Mouse (Mus musculus): Measurements from ENCODE around the gene Atxn7l3.
"Not testable (repeated sequence)": the region's sequence is repeated elsewhere in the genome, so short reads cannot be mapped to it uniquely, and the experiment has no call there.

The Atxn7l3 gene

DNA sequence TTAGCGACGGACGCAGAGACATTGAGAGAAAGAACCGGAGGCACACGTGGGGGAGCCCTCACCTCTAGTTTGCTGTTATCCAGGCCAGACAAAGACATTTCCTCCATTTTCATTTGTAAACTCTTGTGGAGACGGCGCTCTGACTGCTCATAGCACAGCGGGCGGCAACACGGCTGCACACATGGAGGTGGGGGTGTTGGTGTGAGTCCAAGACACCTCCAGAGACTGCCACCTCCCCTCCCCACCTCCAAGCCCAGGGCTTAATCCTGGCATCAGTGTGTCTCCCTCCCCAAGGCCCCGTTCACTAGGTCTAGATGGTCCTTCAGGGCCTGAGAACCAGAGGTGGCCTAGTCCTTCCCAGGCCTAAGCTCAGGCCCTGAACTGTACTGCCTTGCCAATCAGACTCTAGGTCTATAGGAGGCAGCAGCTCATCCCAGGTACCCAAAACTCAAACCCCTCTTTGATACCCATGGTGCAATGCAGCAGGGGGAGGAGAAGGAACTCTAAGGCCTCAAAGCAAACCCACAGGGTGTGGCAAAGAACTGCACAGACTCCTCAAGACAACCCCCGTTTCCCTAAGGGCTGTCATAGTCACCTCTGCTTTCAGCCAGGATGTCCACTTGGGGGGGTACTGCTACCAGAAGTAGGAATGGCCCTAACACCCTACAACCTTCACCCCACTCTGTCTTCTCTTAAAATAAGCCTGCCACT is 1.4 kb downstream of the Atxn7l3 start:
- peak; percentile 48 for DNase-seq

- no peak for DNase-seq
Observed at GRCm38 (mm10) chr11:102294416-102294815, 2.0 kb downstream of the Atxn7l3 start.

DNA sequence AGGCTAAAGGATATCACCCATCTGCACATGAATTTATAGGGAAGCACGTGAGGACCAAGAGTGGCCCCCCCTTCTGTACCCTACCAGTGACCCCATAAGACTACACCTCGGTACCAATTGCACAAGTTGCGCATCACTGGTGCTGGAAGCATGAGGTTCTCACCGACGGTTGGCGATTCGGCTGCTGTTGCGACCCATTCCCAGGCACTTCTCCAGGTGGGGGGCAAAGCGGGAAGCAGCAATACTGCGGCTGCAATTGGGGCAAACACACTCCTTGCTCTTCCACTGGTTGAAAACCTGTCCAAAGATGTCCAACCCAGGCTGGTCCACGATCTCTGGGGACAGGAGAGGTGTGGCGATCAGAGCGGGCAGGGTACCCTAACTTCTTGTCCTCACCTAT is 2.5 kb downstream of the Atxn7l3 start:
- DNase-seq = peak; percentile 32

DNA sequence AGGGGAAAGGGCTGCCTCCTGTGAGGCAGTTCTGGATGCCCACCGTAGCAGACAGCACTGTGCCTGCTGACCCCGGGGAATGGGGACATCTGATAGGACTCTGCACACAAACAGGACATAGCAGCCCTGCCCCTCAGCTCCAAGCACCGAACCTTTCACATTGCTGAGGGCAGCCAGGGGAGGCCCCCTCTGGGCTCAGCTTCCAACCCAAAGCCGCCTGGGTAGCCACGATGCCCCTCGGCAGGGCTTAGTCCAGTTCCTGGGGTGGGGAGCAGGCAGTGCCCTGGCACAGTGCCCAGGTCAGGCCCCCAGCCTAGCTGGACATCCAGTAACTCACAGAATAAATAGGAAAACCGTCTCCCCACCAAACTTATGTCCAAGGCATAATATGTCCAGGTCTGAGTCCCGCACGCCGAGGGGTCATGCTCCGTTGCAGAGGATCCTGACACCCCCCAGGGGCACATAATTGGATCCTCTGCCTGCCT is 5.3 kb downstream of the Atxn7l3 start:
- DNase-seq = peak; percentile 36

GRCm38 (mm10) chr11:102290141-102290540 is 6.3 kb downstream of the Atxn7l3 start:
- peak; percentile 25 for DNase-seq

DNA sequence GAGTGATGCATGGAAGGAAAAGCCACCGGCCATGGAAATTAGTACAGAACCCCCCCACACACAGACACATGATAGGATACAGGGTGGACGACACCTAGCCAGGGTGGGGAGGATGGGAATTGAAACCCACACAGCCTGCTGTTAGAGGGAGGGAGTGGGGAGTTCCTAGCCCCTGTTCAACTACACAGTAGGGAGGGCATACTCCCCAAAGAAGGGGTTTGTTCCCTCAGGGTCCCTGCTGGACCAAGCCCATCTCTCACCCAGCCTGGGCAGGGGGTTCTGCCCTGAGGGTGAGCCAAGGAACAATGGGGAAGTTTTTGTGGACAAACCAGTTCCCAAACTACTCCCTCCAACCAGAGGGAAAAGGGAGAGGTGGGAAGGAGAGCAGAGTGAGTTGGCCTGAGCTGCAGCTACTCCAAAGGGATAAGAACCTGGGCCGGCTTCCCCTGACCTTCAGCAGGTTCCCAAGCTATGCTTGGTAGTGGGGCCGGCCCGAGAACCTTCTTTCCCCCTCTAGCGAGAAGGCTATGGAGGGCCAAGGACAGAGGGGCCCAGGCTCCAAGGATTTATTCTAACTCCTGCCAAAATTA is 6.8 kb downstream of the Atxn7l3 start:
- DNase-seq = peak; percentile 22

DNA sequence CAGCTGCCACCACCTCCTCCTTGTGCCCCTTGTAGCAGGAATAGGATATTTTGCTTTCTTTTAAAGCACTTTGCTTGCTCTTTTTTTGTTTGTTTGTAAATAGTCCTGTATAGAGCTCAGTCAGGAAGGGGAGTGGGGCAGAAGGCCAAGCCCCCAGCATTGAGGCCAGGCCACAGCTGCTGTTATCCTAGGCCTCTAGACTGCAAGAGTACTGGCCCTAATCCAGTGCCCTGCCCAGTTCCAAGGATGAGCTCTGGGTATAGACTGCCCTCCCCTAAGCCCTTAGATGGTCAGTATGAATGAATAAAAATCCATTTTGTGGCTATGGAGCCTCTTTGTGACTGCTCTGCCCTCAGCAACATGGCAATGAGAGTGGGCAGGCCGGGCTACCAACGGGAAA is 7.5 kb downstream of the Atxn7l3 start:
- DNase-seq = no peak

GRCm38 (mm10) chr11:102288027-102288804 is 8.2 kb downstream of the Atxn7l3 start:
- no peak for DNase-seq

DNA sequence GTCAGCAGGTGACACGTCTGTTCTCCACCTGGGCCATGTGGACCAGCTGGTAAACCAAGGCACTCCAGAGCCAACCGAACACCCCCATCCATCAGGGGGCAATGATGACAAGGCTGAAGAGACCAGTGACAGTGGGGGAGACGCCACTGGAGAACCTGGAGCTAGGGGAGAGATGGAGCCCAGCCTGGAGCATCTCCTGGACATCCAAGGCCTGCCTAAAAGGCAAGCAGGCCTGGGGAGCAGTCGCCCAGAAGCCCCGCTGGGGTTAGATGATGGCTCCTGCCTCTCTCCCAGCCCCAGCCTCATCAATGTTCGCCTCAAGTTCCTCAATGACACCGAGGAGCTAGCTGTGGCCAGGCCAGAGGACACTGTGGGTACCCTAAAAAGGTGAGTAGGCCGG is 8.9 kb downstream of the Atxn7l3 start:
- no peak for DNase-seq

DNA sequence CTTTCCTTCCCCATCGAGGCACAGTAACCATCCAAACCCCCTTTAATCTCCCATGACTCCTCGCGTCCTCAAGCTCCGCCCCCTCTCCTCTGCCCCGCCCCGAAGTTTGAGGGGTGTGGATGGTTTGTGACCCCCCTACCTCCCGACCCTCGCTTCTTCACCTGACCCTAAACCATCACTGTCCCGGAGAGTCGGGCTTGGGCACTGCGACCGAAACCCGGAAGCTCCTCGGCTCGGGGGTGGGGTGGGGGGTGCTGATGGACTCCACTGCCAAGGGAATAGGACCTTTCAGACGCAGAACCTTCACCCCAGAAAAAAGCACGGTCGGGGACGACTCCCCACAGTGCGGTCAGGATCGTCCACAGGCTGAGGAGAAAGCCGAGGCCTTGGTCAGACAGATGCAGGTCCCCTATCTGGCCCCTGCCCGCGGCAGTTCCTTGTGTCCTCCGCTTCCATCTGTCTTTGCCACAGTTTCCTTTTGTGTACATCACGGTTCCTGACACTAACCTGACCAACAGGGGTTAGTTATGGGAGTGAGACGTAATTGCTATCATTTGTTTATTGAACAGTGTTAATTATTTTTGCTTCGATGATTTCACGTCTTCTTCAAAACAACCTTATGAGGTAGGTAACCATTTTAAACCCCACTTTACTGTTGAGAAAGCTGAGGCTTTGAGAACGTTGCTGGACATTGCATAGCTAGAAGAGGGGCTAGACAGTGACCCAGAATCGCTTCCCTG is 11.2 kb downstream of the Atxn7l3 start:
- no peak for DNase-seq

GRCm38 (mm10) chr11:102284501-102285094 is 11.8 kb downstream of the Atxn7l3 start, which contains the start of gene Tmub2:
Gene Tmub2 (plus strand): TSS chr11:102284931.
- peak; percentile 95 for DNase-seq

GRCm38 (mm10) chr11:102283922-102284321 is 12.5 kb downstream of the Atxn7l3 start:
- DNase-seq = no peak

DNA sequence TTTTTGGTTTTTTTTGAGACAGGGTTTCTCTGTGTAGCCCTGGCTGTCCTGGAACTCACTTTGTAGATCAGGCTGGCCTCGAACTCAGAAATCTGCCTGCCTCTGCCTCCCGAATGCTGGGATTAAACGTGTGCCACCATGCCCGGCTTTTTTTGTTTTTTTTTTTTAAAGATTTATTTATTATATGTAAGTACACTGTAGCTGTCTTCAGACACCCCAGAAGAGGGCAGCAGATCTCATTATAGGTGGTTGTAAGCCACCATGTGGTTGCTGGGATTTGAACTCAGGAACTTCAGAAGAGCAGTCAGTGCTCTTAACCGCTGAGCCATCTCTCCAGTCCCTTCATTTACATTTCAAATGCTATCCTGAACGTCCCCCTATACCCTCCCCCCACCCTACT is 16.2 kb downstream of the Atxn7l3 start:
- DNase-seq = not testable (repeated sequence)

DNA sequence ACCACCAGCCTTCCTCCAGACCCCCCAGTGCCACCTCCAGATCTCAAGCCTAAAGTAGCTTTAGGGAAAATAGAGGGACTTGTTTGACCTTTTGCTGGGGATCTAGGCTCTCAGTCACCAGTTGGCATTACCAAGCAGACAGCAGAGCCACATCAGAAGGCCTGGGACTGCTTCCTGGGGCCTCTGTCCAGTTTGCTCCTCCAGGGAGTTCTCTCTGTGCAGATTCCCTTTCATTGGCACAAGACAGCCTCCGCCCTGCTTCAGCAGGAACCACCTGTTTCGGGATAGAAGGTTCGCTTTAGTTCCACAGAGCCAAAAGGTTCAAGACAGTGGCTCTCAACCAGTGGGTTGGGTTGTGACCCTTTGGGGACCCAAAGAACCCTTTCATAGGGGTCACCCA is 16.8 kb downstream of the Atxn7l3 start:
- DNase-seq = no peak

DNA sequence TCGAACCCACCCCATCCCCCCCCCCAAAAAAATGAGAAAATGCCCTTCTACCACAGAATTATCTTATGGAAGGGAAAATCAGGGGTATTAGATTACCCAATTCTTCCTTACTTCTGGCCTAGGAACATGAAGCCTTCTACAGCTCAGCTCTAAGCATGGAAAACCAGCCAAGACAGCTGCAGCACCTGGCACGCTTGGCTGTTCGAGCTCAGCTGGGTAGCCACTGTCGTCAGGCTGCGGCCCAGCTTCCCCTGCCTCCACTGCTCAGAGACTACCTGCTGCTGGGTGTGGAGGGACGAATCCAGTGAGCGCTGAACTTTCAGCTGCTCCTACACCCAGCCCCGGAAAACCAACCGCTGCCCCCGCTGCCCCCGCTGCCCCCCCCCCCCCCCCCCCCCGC is 18.7 kb downstream of the Atxn7l3 start:
- DNase-seq = no peak

DNA sequence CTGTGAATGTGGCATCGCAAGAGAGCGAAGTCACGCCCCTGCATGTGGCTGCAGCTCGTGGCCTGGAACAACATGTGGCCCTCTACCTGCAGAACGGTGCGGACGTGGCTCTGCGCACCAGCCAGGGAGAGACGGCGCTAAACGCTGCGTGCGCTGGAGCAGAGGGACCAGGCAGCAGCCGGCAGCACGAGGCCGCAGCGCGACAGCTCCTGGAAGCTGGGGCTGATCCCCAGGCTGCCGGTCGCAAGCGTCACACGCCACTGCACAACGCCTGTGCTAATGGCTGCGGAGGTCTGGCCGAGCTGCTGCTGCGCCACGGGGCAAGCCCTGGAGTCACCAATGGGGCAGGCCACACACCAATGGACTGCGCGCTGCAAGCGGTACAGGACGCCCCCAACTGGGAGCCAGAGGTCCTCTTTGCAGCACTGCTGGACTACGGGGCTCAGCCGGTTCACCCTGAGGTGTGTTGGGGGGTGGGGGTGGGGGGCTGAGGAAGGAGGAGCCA is 20.0 kb downstream of the Atxn7l3 start:
- DNase-seq = peak; percentile 50

GRCm38 (mm10) chr11:102268520-102269244 is 27.7 kb downstream of the Atxn7l3 start, which contains the start of gene Asb16:
Gene Asb16 (plus strand): TSS chr11:102268743.
- DNase-seq = no peak

- peak; percentile 71 for DNase-seq
Observed at GRCm38 (mm10) chr11:102267480-102267879, 29.0 kb downstream of the Atxn7l3 start.

GRCm38 (mm10) chr11:102266631-102267355 is 29.6 kb downstream of the Atxn7l3 start:
- no peak for DNase-seq

- DNase-seq = peak; percentile 38
Observed at GRCm38 (mm10) chr11:102265816-102266215, 30.6 kb downstream of the Atxn7l3 start.

- no peak for DNase-seq
Observed at GRCm38 (mm10) chr11:102263211-102263610, 33.2 kb downstream of the Atxn7l3 start.

Measured in cerebellum, adult 8-10 months (tissue).